Mouse (Mus musculus): ENCODE measurements at regions not wholly inside any gene's neighbourhood (a gene's known extent, or its start where the extent isn't known, plus 50 kb on each side); places are given as distances from the start of the nearest gene placed in this dataset.
A peak's percentile ranks its signal among the peaks of the same experiment; 100 is the strongest.
"Not testable (repeated sequence)": the region's sequence is repeated elsewhere in the genome, so short reads cannot be mapped to it uniquely, and the experiment has no call there.

GRCm38 (mm10) chr17:55036142-55036541 lies 409.0 kb upstream of the St6gal2 start:
- no peak for DNase-seq (ENCODE audit: extremely low spot score in 1 of 2, low spot score in 1 of 2)

- DNase-seq (ENCODE audit: extremely low spot score in 1 of 2, low spot score in 1 of 2), result not testable (repeated sequence)
These were observed 405.0 kb upstream of the St6gal2 start for GRCm38 (mm10) chr17:55040216-55040615.

GRCm38 (mm10) chr17:55068420-55068819 lies 376.8 kb upstream of the St6gal2 start:
- no peak for DNase-seq (ENCODE audit: extremely low spot score in 1 of 2, low spot score in 1 of 2)

- peak; percentile 11 to 13 for DNase-seq (ENCODE audit: extremely low spot score in 1 of 2, low spot score in 1 of 2)
These were observed 361.7 kb upstream of the St6gal2 start for GRCm38 (mm10) chr17:55083357-55084099.

GRCm38 (mm10) chr17:55090661-55091252 lies 354.4 kb upstream of the St6gal2 start:
- DNase-seq (ENCODE audit: extremely low spot score in 1 of 2, low spot score in 1 of 2), result no peak

GRCm38 (mm10) chr17:55103470-55103869 lies 341.7 kb upstream of the St6gal2 start:
- DNase-seq (ENCODE audit: extremely low spot score in 1 of 2, low spot score in 1 of 2), result no peak

GRCm38 (mm10) chr17:55124846-55125245 lies 320.3 kb upstream of the St6gal2 start:
- DNase-seq (ENCODE audit: extremely low spot score in 1 of 2, low spot score in 1 of 2), result no peak

- DNase-seq (ENCODE audit: extremely low spot score in 1 of 2, low spot score in 1 of 2), result not testable (repeated sequence)
These were observed 315.1 kb upstream of the St6gal2 start for GRCm38 (mm10) chr17:55130100-55130499.

Data from layer of hippocampus, postnatal 25 days (tissue).